Mouse (Mus musculus): ENCODE data around the gene Hdgfl1. TPM values are rescaled to one million over a fixed set of nuclear protein-coding genes. Genes with fewer than 3 reads are reported as not detected.

Gene Hdgfl1
- not detected for total RNA-seq (2021)

GRCm38 (mm10) chr13:26769955-26770354 is at the start of gene Hdgfl1:
Gene Hdgfl1, minus strand, starts transcription at chr13:26770165.
- DNase-seq (ENCODE audit: low spot score in 2 of 2), result no peak
- intact Hi-C loops (cut with DNase I), result no loop called here

GRCm38 (mm10) chr13:26795460-26795859 is 25.5 kb upstream of the Hdgfl1 start:
- no peak for DNase-seq (ENCODE audit: low spot score in 2 of 2)
- intact Hi-C loops (cut with DNase I), result no loop called here

GRCm38 (mm10) chr13:26769424-26769823 is 541 bp downstream of the Hdgfl1 start:
- DNase-seq (ENCODE audit: low spot score in 2 of 2), result no peak
- intact Hi-C loops (cut with DNase I), result no loop called here

- intact Hi-C loops (cut with DNase I), result no loop called here
- DNase-seq (ENCODE audit: low spot score in 2 of 2), result peak; percentile 7 to 33
Observed at GRCm38 (mm10) chr13:26761966-26762803, 7.8 kb downstream of the Hdgfl1 start.

- no peak for DNase-seq (ENCODE audit: low spot score in 2 of 2)
- intact Hi-C loops (cut with DNase I), result no loop called here
Observed at GRCm38 (mm10) chr13:26752863-26753262, 17.1 kb downstream of the Hdgfl1 start.

- no peak for DNase-seq (ENCODE audit: low spot score in 2 of 2)
- intact Hi-C loops (cut with DNase I), result no loop called here
Observed at GRCm38 (mm10) chr13:26752414-26752813, 17.6 kb downstream of the Hdgfl1 start.

- DNase-seq (ENCODE audit: low spot score in 2 of 2), result no peak
- intact Hi-C loops (cut with DNase I), result no loop called here
Observed at GRCm38 (mm10) chr13:26745760-26746457, 24.1 kb downstream of the Hdgfl1 start.

- intact Hi-C loops (cut with DNase I), result no loop called here
- DNase-seq (ENCODE audit: low spot score in 2 of 2), result no peak
Observed at GRCm38 (mm10) chr13:26745059-26745759, 24.8 kb downstream of the Hdgfl1 start.

GRCm38 (mm10) chr13:26744068-26744467 is 25.9 kb downstream of the Hdgfl1 start:
- no peak for DNase-seq (ENCODE audit: low spot score in 2 of 2)
- intact Hi-C loops (cut with DNase I), result no loop called here

GRCm38 (mm10) chr13:26734981-26735380 is 35.0 kb downstream of the Hdgfl1 start:
- no peak for DNase-seq (ENCODE audit: low spot score in 2 of 2)
- intact Hi-C loops (cut with DNase I), result no loop called here

GRCm38 (mm10) chr13:26724250-26724649 is 45.7 kb downstream of the Hdgfl1 start:
- intact Hi-C loops (cut with DNase I), result no loop called here
- DNase-seq (ENCODE audit: low spot score in 2 of 2), result no peak

GRCm38 (mm10) chr13:26721333-26721732 is 48.6 kb downstream of the Hdgfl1 start:
- intact Hi-C loops (cut with DNase I), result no loop called here
- DNase-seq (ENCODE audit: low spot score in 2 of 2), result no peak

- intact Hi-C loops (cut with DNase I), result no loop called here
- no peak for DNase-seq (ENCODE audit: low spot score in 2 of 2)
Observed at GRCm38 (mm10) chr13:26720917-26721316, 49.0 kb downstream of the Hdgfl1 start.

GRCm38 (mm10) chr13:26719146-26719715 is 50.7 kb downstream of the Hdgfl1 start:
- intact Hi-C loops (cut with DNase I), result no loop called here
- no peak for DNase-seq (ENCODE audit: low spot score in 2 of 2)

Data from left cerebral cortex, postnatal 25 days (tissue).